Mouse (Mus musculus): ENCODE data around the gene Vps16.

Vps16 gene

GRCm38 (mm10) chr2:130459576-130459975, 35.4 kb downstream of the Vps16 start:
- DNase-seq (ENCODE audit: low spot score in 2 of 2), result no peak

GRCm38 (mm10) chr2:130461287-130462071, 37.3 kb downstream of the Vps16 start:
- DNase-seq (ENCODE audit: low spot score in 2 of 2), result no peak

GRCm38 (mm10) chr2:130466438-130466837, 42.3 kb downstream of the Vps16 start:
- DNase-seq (ENCODE audit: low spot score in 2 of 2), result no peak

GRCm38 (mm10) chr2:130469366-130469765, 45.2 kb downstream of the Vps16 start:
- no peak for DNase-seq (ENCODE audit: low spot score in 2 of 2)

- DNase-seq (ENCODE audit: low spot score in 2 of 2), result no peak
These were observed 45.8 kb downstream of the Vps16 start for GRCm38 (mm10) chr2:130469935-130470334.

GRCm38 (mm10) chr2:130472908-130473510, 48.9 kb downstream of the Vps16 start:
- no peak for DNase-seq (ENCODE audit: low spot score in 2 of 2)

GRCm38 (mm10) chr2:130475764-130476163, 51.6 kb downstream of the Vps16 start:
- no peak for DNase-seq (ENCODE audit: low spot score in 2 of 2)

- DNase-seq (ENCODE audit: low spot score in 2 of 2), result no peak
These were observed 52.6 kb downstream of the Vps16 start for GRCm38 (mm10) chr2:130476666-130477297.

- no peak for DNase-seq (ENCODE audit: low spot score in 2 of 2)
These were observed 58.0 kb downstream of the Vps16 start for GRCm38 (mm10) chr2:130482177-130482576.

- DNase-seq (ENCODE audit: low spot score in 2 of 2), result no peak
These were observed 58.6 kb downstream of the Vps16 start for GRCm38 (mm10) chr2:130482700-130483099.

- no peak for DNase-seq (ENCODE audit: low spot score in 2 of 2)
These were observed 60.1 kb downstream of the Vps16 start for GRCm38 (mm10) chr2:130484206-130484605.

GRCm38 (mm10) chr2:130488002-130488401, 63.9 kb downstream of the Vps16 start:
- no peak for DNase-seq (ENCODE audit: low spot score in 2 of 2)

- DNase-seq (ENCODE audit: low spot score in 2 of 2), result no peak
These were observed 64.5 kb downstream of the Vps16 start for GRCm38 (mm10) chr2:130488600-130488999.

- DNase-seq (ENCODE audit: low spot score in 2 of 2), result no peak
These were observed 67.0 kb downstream of the Vps16 start for GRCm38 (mm10) chr2:130491162-130491561.

- DNase-seq (ENCODE audit: low spot score in 2 of 2), result peak; percentile 66 to 67
These were observed 67.4 kb downstream of the Vps16 start for GRCm38 (mm10) chr2:130491587-130491986.
